Mouse (Mus musculus) cerebellum, adult (tissue): Measurements from ENCODE around the gene Auts2.

Source experiments
- ATAC-seq: cut with Nextera tagmentation; 2 replicates; pipeline ENCODE4 v1.9.2; 2017; ENCODE audit warnings: mild to moderate bottlenecking, moderate library complexity, mixed read lengths; ENCODE audit not compliant: insufficient number of reproducible peaks, low FRiP score, low TSS enrichment

Auts2 gene

DNA sequence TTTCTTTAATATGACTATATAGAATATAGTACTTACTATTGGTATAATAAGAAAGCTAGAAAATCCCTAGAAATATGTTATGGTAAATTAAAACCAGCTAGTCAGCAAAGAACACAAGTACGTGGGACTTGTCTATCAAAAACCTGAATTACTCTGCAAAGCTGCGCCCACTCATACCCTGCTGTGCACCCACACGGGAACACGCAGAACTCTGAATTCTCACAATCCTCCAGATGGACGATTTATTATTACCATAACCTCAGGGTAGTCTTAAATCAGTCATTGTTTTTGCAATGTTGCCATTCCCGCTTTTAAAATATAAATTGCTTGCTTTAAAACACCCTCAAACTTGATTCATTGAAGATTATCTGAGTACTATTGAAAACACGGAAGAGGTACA, 84.6 kb downstream of the Auts2 start:
- ATAC-seq: no peak

DNA sequence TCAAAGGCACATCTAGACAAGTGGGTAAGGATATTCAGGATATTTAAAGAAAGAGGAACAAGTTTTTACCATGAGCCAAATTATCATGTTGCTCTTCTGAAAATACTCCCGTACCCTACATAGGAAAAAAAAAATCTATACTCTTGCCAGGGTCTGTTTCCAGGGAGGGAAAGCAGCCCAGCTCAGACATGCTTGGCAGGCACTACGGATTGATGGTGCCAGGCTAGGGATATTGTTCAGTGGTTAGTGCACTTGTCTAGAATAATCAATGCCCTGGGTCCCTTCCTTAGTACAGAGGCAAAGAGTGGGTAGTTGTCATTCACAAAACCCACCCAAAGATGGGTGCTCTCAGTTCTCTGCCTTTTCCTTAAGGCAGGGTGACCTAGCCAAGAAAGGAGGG, 90.8 kb downstream of the Auts2 start:
- ATAC-seq: no peak

- ATAC-seq: no peak
These were observed 93.1 kb downstream of the Auts2 start for GRCm38 (mm10) chr5:132450071-132450470.

DNA sequence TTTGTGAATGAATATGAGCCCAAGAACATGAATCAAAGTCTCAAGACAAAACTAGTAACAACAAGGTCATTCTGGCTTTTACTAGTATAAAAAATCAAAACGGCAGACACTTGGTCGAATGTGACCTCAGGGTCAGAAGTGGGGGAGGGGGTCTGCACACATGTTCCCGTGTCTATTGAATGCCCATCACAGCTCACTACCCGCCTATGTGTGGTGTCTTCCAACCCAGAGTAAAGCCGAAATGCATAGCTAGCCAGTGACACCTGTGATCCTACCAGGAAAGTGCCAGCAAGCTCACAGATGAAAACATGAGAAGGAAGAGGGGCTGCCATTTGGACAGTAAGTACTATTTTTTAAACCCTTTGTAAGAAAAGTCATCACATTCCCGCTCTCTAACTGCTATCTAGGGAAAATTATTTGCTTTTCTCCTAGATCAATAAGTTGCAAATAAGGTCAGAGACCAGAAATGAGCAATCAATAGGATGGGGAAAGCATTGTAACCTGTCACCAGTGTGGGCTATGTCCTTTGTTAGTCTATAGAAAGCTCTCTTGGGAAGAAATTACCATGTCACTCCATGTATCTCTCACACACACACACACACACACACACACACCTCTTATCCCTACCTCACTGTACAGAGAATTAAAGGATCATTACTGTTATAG, 94.6 kb downstream of the Auts2 start:
- ATAC-seq: no peak

GRCm38 (mm10) chr5:132445213-132445954, 97.8 kb downstream of the Auts2 start:
- no peak for ATAC-seq

- no peak for ATAC-seq
These were observed 100.2 kb downstream of the Auts2 start for GRCm38 (mm10) chr5:132442948-132443347.

DNA sequence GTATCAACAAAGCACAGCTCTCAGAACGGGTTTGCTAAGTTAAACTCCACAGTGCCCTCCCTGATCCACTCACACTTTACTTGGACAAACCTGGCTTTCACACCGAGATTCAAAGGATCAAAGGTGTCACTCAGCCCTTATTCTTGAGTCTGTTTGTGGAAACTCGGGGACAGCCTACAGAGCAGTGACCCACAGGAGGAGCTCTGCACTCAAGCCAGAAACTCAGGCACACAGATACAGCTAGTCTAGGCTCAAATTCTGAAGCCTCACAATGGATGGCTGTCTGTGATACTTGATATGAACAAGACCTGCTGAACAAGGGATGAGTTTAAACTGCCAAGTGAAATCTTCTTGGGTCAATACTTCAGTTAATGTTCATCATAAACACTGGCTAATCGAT, 104.7 kb downstream of the Auts2 start:
- ATAC-seq: no peak

- no peak for ATAC-seq
These were observed 105.2 kb downstream of the Auts2 start for GRCm38 (mm10) chr5:132437994-132438393.

- no peak for ATAC-seq
These were observed 105.7 kb downstream of the Auts2 start for GRCm38 (mm10) chr5:132437478-132437877.

GRCm38 (mm10) chr5:132436901-132437300, 106.2 kb downstream of the Auts2 start:
- ATAC-seq: no peak

- ATAC-seq: no peak
These were observed 106.7 kb downstream of the Auts2 start for GRCm38 (mm10) chr5:132436473-132436872.

GRCm38 (mm10) chr5:132435401-132435800, 107.7 kb downstream of the Auts2 start:
- no peak for ATAC-seq

- ATAC-seq: no peak
These were observed 109.6 kb downstream of the Auts2 start for GRCm38 (mm10) chr5:132433377-132434115.

- ATAC-seq: no peak
These were observed 113.8 kb downstream of the Auts2 start for GRCm38 (mm10) chr5:132429363-132429762.

- ATAC-seq: no peak
These were observed 116.8 kb downstream of the Auts2 start for GRCm38 (mm10) chr5:132426342-132426741.

GRCm38 (mm10) chr5:132425792-132426309, 117.3 kb downstream of the Auts2 start:
- no peak for ATAC-seq

DNA sequence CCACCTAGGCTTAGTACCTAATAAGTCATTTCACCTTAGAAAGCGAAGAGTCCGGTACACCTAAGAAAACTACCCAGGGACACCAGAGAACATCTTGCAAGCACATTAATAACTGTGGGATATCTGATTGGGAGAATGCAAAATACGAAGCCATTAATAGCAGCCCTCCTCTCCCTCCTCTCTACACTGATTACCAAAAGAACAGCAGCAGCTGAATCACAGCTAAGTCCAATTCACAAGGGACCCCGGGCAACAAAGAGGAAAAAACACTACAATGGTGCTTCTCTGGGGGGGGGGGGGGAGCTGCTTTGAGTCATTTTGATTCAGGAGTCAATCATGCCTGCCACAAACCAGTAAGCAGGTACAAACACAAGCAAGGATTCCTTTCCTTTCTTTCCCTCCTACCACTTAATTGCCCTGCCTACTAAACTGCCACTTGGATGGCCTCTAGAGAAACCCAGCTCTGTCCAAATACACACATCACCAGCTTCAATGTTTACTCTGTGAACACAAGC, 132.7 kb downstream of the Auts2 start:
- ATAC-seq: no peak

- ATAC-seq: peak; percentile 52; the same call in 1 of the 2 replicates
These were observed 134.1 kb downstream of the Auts2 start for GRCm38 (mm10) chr5:132408892-132409575.

DNA sequence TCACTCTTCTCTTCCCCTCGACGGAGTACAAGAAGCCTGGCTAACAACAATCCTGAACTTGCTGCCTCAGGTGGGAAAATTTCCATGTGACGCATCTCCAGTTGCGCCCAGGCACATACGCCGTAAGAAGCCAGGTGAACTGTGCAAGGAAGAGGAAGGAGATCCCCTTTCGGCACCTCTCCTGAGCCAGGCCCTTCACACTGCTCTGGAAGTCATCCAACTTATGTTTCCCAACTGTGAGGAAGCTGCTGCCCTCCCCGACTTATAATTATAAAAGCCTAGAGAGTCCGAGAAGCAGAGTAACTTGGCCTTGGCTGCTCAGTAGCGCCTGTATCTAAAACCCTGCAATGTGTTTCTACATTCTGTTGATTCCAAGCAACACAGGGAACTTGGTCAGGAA, 142.6 kb downstream of the Auts2 start:
- peak; percentile 56; the same call in 1 of the 2 replicates for ATAC-seq

DNA sequence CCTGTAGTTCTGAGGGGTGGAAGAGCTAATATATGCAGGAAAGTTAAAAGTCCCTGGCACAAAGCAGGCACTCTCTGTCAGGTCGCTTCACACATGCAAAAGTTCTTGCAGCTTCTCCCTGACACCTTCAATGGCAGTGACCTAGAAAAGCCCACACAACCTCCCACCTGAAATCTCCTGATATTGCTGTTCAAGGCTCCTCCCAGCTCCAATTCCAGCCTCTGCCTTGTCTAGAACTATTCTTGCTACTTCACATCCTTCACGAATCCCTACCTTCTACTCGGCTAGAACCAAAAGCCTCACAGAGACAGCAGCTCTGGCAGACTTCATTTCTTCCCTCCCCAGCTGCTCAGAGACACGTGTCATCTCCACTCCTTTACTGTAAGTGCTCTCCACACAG, 143.7 kb downstream of the Auts2 start:
- ATAC-seq: no peak
